Mouse (Mus musculus) spleen, adult 2 months (tissue): ENCODE data around the gene Kidins220.

Experiments used
- CTCF ChIP-seq: fragments of 200-500 bp; IDR thresholded peaks from 2 replicates; pipeline ENCODE4 v1.5.1; 2011; ENCODE audit warnings: mild to moderate bottlenecking, inconsistent platforms; ENCODE audit not compliant: insufficient read depth, insufficient read length, insufficient replicate concordance; ENCODE audit errors: extremely low read depth
- POLR2A ChIP-seq: fragments of 200-500 bp; IDR thresholded peaks from 2 replicates; pipeline ENCODE4 v1.6.1; 2011; ENCODE audit warnings: low read depth, low read length, inconsistent platforms

DNA sequence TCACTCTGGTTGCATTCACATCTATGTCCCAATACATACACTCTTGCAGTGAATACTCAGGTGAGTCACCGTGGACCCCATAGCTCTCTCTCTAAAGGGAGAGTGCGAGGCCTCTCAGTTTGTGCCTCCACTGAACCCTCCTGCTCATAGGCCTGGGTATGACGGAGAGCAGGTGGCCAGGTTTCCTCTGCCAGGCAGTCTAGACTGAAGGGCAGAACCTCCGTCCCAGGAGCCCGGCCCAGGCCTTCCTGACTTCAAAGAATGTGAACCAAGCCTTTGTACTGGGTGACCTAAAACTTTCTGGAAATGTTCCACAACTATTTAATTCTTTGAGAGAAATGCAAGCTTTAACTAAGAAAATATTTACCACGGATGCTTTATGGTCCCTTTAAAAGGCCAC is 129.2 kb downstream of the Kidins220 start:
- TF ChIP-seq CTCF (no peak), POLR2A (no peak)
